Mouse (Mus musculus): ENCODE measurements around the gene Calhm2. TPM values are rescaled to one million over a fixed set of nuclear protein-coding genes. Genes with fewer than 3 reads are reported as not detected.

The Calhm2 gene
- 1.6 TPM for polyA plus RNA-seq (2014; fragmentation: Illumina TruSeq; extraction: RNeasy Lipid Tissue Mini Kit (QIAGEN cat#74804); ENCODE audit: low read depth, low replicate concordance)

DNA sequence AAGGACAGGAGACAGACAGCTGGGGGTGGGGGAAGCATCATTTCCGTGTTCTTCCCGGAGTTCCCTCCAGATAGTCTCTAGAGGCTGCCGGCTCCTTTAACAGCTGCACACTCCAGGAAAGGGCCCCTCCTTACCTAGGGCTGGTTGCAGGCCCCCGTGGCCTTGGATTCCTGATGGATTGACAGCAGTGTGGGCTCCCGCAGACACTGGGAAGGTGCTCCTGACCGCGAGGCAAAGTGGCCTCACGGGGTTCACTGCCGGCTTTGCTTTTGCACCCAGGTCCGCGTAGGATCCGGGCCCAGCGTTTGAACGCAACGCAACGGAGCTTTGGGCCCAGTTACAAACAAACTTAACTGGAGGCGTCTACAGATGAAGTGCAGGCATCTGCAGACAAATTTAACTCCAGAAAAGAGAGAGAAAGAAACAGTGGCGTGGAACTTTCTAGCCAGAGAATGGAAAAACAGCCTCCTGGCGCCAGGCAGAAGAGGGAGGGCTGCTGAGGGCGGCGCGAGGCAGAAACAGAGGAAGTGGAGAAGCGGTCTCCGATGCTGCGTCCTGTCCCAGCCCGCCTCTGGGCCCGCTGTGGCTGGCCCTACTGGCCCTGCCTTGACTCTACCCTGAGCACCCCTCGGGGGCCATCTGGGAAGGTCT, at the start of gene Calhm2:
Calhm2 (minus strand) TSS at position 524 of the 651 bp plus-strand sequence.

DNA sequence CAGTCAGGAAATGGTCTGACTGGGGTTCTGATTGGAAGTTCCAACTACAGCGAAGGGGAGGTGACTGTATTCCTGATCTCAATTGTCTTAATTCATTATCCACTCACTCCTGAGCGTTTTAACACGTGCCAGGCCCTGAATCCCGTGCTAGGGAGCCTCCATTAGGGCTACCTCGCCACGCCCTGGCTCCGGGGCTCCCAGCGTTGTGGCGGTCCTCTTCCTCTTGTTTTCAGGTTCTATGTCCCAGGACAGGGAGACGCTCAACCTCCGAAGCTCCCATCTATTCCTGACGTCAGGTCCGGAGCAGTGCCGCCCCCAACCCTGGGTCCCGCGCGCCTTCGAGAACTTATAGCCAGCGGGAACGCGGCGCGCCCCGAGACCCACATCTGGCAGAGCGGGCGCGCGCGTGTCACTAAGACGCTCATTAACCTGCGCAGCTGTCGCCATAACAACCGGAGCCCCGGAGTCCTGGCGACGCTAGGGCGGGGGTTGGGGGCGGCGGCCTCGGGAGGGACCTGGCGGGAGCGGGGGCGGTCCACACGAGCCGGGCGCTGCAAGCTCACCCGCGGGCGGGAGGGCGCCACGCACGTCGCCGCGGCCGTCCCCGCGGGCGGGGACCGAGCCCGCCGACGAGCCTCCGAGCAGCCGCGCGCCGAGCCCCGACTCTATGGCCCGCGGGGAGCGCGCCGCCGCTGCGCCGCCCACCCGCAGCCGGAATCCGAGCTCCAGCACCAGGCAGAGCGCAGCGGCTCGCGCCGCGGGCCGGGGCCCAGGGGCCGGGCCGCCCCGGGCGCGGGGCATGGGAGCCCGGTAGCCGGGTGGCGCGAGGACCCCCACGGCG, 40.6 kb upstream of the Calhm2 start, which contains the start of gene Neurl1a:
Neurl1a (plus strand) TSS at position 390 of the 841 bp plus-strand sequence.

DNA sequence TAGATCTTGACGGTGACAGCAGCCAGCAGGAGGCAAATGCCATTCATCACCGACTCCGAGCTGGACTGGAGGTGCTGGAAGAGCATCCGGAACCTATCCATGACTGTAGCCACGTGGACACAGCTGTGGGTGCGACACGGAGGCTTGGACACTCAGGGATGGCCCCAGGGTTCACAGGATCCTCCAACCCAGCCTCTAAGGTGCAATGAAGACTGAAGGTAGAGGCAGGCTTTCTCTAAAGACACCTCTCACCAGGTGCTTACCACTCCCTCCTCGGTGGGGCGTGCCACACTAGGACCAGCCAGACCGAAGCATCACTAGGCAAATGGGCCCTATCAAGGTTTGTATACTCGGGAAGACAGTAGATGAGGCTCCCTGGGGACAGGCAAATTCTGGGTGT, 19.6 kb upstream of the Calhm2 start, which contains the start of gene Calhm3:
Calhm3 (minus strand) TSS at position 101 of the 400 bp plus-strand sequence.

DNA sequence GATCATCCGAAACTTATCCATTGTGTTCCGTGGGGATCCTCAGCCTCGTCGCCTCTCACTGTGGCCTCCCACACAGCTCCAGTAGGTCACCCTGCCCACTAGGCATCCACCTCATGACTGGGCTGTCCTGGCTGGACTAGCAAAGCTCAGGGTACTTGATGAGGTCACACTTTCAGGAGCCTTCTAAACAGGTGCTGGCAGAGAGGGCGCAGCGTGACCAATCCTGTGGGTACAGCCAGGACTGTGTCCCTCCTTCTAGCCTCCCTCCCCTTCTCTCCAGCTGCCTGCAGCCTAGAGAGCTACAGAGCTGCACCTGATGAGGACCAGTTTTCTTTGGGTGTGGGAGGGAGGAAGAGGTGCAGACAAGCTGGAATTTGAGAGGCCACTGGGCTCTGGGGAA, 6.1 kb upstream of the Calhm2 start, which contains the start of gene Calhm1:
Calhm1 (minus strand) TSS at position 101 of the 400 bp plus-strand sequence.

DNA sequence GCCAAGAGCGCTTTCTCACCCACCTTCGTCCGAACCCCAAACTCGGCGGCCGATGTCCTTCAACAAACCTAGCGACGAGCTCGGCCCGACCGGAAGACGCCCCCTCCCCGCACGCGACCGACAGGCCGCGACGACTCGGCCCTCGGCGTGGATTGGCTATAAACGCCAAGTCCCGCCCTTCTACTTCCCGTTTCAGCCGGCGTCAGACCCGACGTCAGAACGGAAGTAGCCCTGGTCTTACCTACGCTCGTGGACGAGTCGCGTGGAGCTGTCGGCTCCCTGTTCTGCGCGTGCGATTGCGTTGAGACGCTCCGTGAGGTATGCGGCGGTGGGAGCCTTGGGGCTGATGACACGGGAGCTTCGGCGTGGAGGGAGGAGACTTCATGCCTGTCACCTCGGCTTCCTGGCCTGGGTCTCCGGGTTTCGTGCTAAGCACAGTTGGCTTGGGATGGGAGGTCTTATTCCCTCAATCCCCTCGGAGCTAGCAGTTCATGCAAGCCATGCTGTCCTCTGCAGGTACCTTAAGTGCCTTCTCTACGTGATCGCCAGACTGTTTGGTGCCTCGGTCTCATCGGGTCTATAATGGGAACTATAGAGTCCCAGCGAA, 47.4 kb downstream of the Calhm2 start, which contains the start of the genes Usmg5 and Pdcd11:
Usmg5 (minus strand) TSS at position 98 of the 607 bp plus-strand sequence.
Pdcd11 (plus strand) TSS at position 219 of the 607 bp plus-strand sequence.

DNA sequence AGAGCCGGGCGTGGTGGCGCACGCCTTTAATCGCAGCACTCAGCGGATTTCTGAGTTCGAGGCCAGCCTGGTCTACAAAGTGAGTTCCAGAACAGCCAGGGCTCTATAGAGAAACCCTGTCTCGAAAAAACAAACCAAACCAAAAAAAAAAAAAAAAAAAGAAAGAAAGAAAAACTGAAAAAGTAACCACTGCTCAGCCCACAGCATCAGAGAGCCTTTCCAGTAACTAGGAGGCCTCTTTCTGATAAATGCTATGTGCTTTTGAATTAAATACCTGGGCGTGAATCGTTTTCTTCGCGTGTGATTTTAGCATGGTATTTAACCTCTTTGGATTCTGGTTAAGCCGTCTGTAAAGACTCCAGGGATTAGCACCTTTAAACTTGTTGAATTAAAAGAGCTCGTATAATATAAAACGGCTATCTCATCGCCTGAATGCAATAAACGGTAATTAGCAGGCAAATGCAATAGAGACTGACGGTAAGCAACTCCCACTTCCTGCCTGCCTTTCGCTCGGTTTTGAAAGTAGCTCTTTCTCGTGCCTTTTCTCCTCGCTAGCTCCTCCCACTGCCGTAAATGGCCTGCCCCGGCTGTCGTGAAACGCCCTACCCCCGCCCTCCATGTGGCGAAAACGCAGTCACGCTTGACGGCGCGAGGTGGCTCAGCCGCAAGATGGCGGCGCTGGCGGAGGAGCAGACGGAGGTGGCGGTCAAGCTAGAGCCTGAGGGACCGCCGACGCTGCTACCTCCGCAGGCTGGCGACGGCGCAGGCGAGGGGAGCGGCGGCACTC, 70.8 kb downstream of the Calhm2 start, which contains the start of gene Taf5:
Taf5 (plus strand) TSS at position 651 of the 787 bp plus-strand sequence.

Other genes starting within 250 kb of the Calhm2 start
- gene Ina, start 123.6 kb downstream of the Calhm2 start, polyA plus RNA-seq (2014; fragmentation: Illumina TruSeq; extraction: RNeasy Lipid Tissue Mini Kit (QIAGEN cat#74804); ENCODE audit: low read depth, low replicate concordance): 8.5 TPM
- 110 TPM for gene Nt5c2, start 123.1 kb downstream of the Calhm2 start, polyA plus RNA-seq (2014; fragmentation: Illumina TruSeq; extraction: RNeasy Lipid Tissue Mini Kit (QIAGEN cat#74804); ENCODE audit: low read depth, low replicate concordance)
- gene Pcgf6, start 87.4 kb downstream of the Calhm2 start, polyA plus RNA-seq (2014; fragmentation: Illumina TruSeq; extraction: RNeasy Lipid Tissue Mini Kit (QIAGEN cat#74804); ENCODE audit: low read depth, low replicate concordance): 30.7 TPM
- gene Taf5, start 70.5 kb downstream of the Calhm2 start, polyA plus RNA-seq (2014; fragmentation: Illumina TruSeq; extraction: RNeasy Lipid Tissue Mini Kit (QIAGEN cat#74804); ENCODE audit: low read depth, low replicate concordance): 10.8 TPM
- gene Usmg5, start 47.6 kb downstream of the Calhm2 start, polyA plus RNA-seq (2014; fragmentation: Illumina TruSeq; extraction: RNeasy Lipid Tissue Mini Kit (QIAGEN cat#74804); ENCODE audit: low read depth, low replicate concordance): 1,447 TPM
- gene Pdcd11, start 47.5 kb downstream of the Calhm2 start, polyA plus RNA-seq (2014; fragmentation: Illumina TruSeq; extraction: RNeasy Lipid Tissue Mini Kit (QIAGEN cat#74804); ENCODE audit: low read depth, low replicate concordance): 4.6 TPM
- gene Calhm1, start 6.0 kb upstream of the Calhm2 start, polyA plus RNA-seq (2014; fragmentation: Illumina TruSeq; extraction: RNeasy Lipid Tissue Mini Kit (QIAGEN cat#74804); ENCODE audit: low read depth, low replicate concordance): not detected
- not detected for gene Calhm3, start 19.5 kb upstream of the Calhm2 start, polyA plus RNA-seq (2014; fragmentation: Illumina TruSeq; extraction: RNeasy Lipid Tissue Mini Kit (QIAGEN cat#74804); ENCODE audit: low read depth, low replicate concordance)
- gene Neurl1a, start 40.5 kb upstream of the Calhm2 start, polyA plus RNA-seq (2014; fragmentation: Illumina TruSeq; extraction: RNeasy Lipid Tissue Mini Kit (QIAGEN cat#74804); ENCODE audit: low read depth, low replicate concordance): 0.70 TPM